Mouse (Mus musculus) C2C12 (cell line): Measurements from ENCODE around the gene Cops2. TPM values are rescaled to one million over a fixed set of nuclear protein-coding genes. Genes with fewer than 3 reads are reported as not detected.

Experiments
- H3K27me3 ChIP-seq: one replicate; pipeline ENCODE4 v1.6.1; 2011; ENCODE audit not compliant: control insufficient read depth, insufficient read depth, insufficient read length
- H3K36me3 ChIP-seq: one replicate; pipeline ENCODE4 v1.6.1; 2011; ENCODE audit not compliant: control insufficient read depth, insufficient read depth
- H3K4me3 ChIP-seq: one replicate; pipeline ENCODE4 v1.5.1; 2011; ENCODE audit warnings: mild to moderate bottlenecking, control low read depth; ENCODE audit not compliant: poor library complexity, insufficient read depth, severe bottlenecking
- H3K79me2 ChIP-seq: one replicate; pipeline ENCODE4 v1.6.1; 2011; ENCODE audit not compliant: control insufficient read depth, insufficient read depth
- H3K79me3 ChIP-seq: one replicate; pipeline ENCODE4 v1.6.1; 2011; ENCODE audit warnings: low read depth, control low read depth
- H3ac ChIP-seq: one replicate; pipeline ENCODE3; 2011; ENCODE audit warnings: low read depth; ENCODE audit not compliant: control insufficient read depth, insufficient read length
- CEBPB ChIP-seq: IDR thresholded peaks from one replicate; pipeline ENCODE4 v1.6.1; 2011; ENCODE audit warnings: low read depth, mild to moderate bottlenecking, control low read depth, moderate library complexity
- CTCF ChIP-seq: IDR thresholded peaks from one replicate; pipeline ENCODE4 v1.5.1; 2011; ENCODE audit not compliant: control insufficient read depth, insufficient read depth, insufficient read length
- FOSL1 ChIP-seq: IDR thresholded peaks from one replicate; pipeline ENCODE4 v1.8.0; 2011; ENCODE audit warnings: mild to moderate bottlenecking, low read length; ENCODE audit not compliant: poor library complexity, insufficient read depth, severe bottlenecking
- MAX ChIP-seq: IDR thresholded peaks from one replicate; pipeline ENCODE4 v1.6.1; 2011; ENCODE audit warnings: mild to moderate bottlenecking, control low read depth
- MYOD1 ChIP-seq: IDR thresholded peaks from one replicate; pipeline ENCODE4 v1.6.1; 2011; ENCODE audit warnings: low read depth; ENCODE audit not compliant: control insufficient read depth, insufficient read length
- MYOG ChIP-seq: IDR thresholded peaks from one replicate; pipeline ENCODE4 v1.6.1; 2011; ENCODE audit not compliant: control insufficient read depth, insufficient read length; ENCODE audit errors: extremely low read depth
- USF1 ChIP-seq: IDR thresholded peaks from one replicate; pipeline ENCODE4 v1.6.1; 2011; ENCODE audit warnings: low read depth, mild to moderate bottlenecking, control low read depth, moderate library complexity
- polyA plus RNA-seq: library from polyadenylated mRNA; unstranded; fragments of >200 nt; fragmentation: generic; extraction: Trizol; gene quantifications from one replicate; pipeline ENCODE4 v1.2.1, GENCODE M21; 2012; ENCODE audit warnings: missing spikeins

The Cops2 gene
- polyA plus RNA-seq, 1 experiment: 52.7 TPM

- H3ac ChIP-seq: peak overlapping the region; percentile 53
- peaks cover 7% of the 10 kb centered on the region for H3K79me3 ChIP-seq
- peak overlapping the region; percentile 63 for H3K4me3 ChIP-seq
- no peaks in the 10 kb centered on the region for H3K27me3 ChIP-seq
- peak; percentile 10 for TF ChIP-seq MYOD1
- peak; percentile 69 for TF ChIP-seq MAX
- TF ChIP-seq CEBPB: no peak
- H3K36me3 ChIP-seq: peaks cover 6% of the 10 kb centered on the region
- H3K79me2 ChIP-seq: peaks cover 25% of the 10 kb centered on the region
These were observed 7.3 kb upstream of the Cops2 start for GRCm38 (mm10) chr2:125866058-125866740.

GRCm38 (mm10) chr2:125865585-125865984 lies 6.6 kb upstream of the Cops2 start:
- Histone ChIP-seq H3K4me3 (no peak overlapping the region), H3ac (no peak overlapping the region), H3K36me3 (peaks cover 6% of the 10 kb centered on the region), H3K27me3 (no peaks in the 10 kb centered on the region), H3K79me2 (peaks cover 25% of the 10 kb centered on the region), H3K79me3 (peaks cover 7% of the 10 kb centered on the region)
- no peak for TF ChIP-seq CEBPB
- no peak for TF ChIP-seq MYOG
- TF ChIP-seq MAX: no peak
- no peak for TF ChIP-seq MYOD1
- TF ChIP-seq CTCF: no peak
- no peak for TF ChIP-seq FOSL1
- TF ChIP-seq USF1: no peak

GRCm38 (mm10) chr2:125864551-125864950 lies 5.6 kb upstream of the Cops2 start:
- Histone ChIP-seq H3K4me3 (no peak overlapping the region), H3K79me2 (peaks cover 25% of the 10 kb centered on the region), H3ac (no peak overlapping the region), H3K79me3 (peaks cover 7% of the 10 kb centered on the region), H3K27me3 (no peaks in the 10 kb centered on the region), H3K36me3 (peaks cover 6% of the 10 kb centered on the region)
- TF ChIP-seq MAX: no peak
- TF ChIP-seq USF1: no peak
- no peak for TF ChIP-seq FOSL1
- TF ChIP-seq MYOG: no peak
- no peak for TF ChIP-seq CTCF
- no peak for TF ChIP-seq CEBPB
- no peak for TF ChIP-seq MYOD1

- Histone ChIP-seq H3K36me3 (peaks cover 6% of the 10 kb centered on the region), H3K79me2 (peaks cover 30% of the 10 kb centered on the region), H3K4me3 (no peak overlapping the region), H3ac (no peak overlapping the region), H3K79me3 (peaks cover 7% of the 10 kb centered on the region), H3K27me3 (no peaks in the 10 kb centered on the region)
- TF ChIP-seq FOSL1: no peak
- no peak for TF ChIP-seq CEBPB
- no peak for TF ChIP-seq USF1
- TF ChIP-seq CTCF: no peak
- TF ChIP-seq MYOD1: no peak
- TF ChIP-seq MAX: no peak
- TF ChIP-seq MYOG: no peak
These were observed 4.9 kb upstream of the Cops2 start for GRCm38 (mm10) chr2:125863799-125864198.

GRCm38 (mm10) chr2:125857707-125858106 lies 1.2 kb downstream of the Cops2 start:
- H3K79me3 ChIP-seq: peaks cover 60% of the 10 kb centered on the region
- H3K4me3 ChIP-seq: peak overlapping the region; percentile 94
- no peaks in the 10 kb centered on the region for H3K36me3 ChIP-seq
- H3K79me2 ChIP-seq: peaks cover 66% of the 10 kb centered on the region
- no peaks in the 10 kb centered on the region for H3K27me3 ChIP-seq
- TF ChIP-seq CTCF (no peak), MAX (no peak), CEBPB (no peak)
- H3ac ChIP-seq: no peak overlapping the region

- H3K36me3 ChIP-seq: peaks cover 41% of the 10 kb centered on the region
- TF ChIP-seq MAX: no peak
- no peak for TF ChIP-seq CTCF
- TF ChIP-seq CEBPB: no peak
- TF ChIP-seq USF1: no peak
- no peak for TF ChIP-seq MYOD1
- TF ChIP-seq MYOG: no peak
- H3K4me3 ChIP-seq: no peak overlapping the region
- no peak overlapping the region for H3ac ChIP-seq
- peaks cover 73% of the 10 kb centered on the region for H3K79me3 ChIP-seq
- H3K27me3 ChIP-seq: no peaks in the 10 kb centered on the region
- peaks cover 94% of the 10 kb centered on the region for H3K79me2 ChIP-seq
These were observed 7.7 kb downstream of the Cops2 start for GRCm38 (mm10) chr2:125851237-125851636.
